Mouse (Mus musculus): ENCODE measurements at regions not wholly inside any gene's neighbourhood (a gene's known extent, or its start where the extent isn't known, plus 50 kb on each side); places are given as distances from the start of the nearest gene placed in this dataset.

GRCm38 (mm10) chr11:84648899-84649298, 123.6 kb upstream of the Lhx1 start:
- intact Hi-C loops (cut with DNase I) = no loop called here
- no peak for DNase-seq (ENCODE audit: low spot score in 2 of 2)

GRCm38 (mm10) chr11:84647104-84647503, 121.8 kb upstream of the Lhx1 start:
- no peak for DNase-seq (ENCODE audit: low spot score in 2 of 2)
- intact Hi-C loops (cut with DNase I) = no loop called here

- DNase-seq (ENCODE audit: low spot score in 2 of 2) = no peak
- intact Hi-C loops (cut with DNase I) = no loop called here
Observed at GRCm38 (mm10) chr11:84643107-84643372, 117.7 kb upstream of the Lhx1 start.

- DNase-seq (ENCODE audit: low spot score in 2 of 2) = peak; percentile 14 to 18
- intact Hi-C loops (cut with DNase I) = no loop called here
Observed at GRCm38 (mm10) chr11:84642300-84643106, 117.2 kb upstream of the Lhx1 start.

- no peak for DNase-seq (ENCODE audit: low spot score in 2 of 2)
- intact Hi-C loops (cut with DNase I) = no loop called here
Observed at GRCm38 (mm10) chr11:84641601-84642000, 116.3 kb upstream of the Lhx1 start.

GRCm38 (mm10) chr11:84638353-84638752, 113.0 kb upstream of the Lhx1 start:
- DNase-seq (ENCODE audit: low spot score in 2 of 2) = no peak

GRCm38 (mm10) chr11:84637268-84637667, 111.9 kb upstream of the Lhx1 start:
- intact Hi-C loops (cut with DNase I) = no loop called here
- DNase-seq (ENCODE audit: low spot score in 2 of 2) = no peak

More at GRCm38 (mm10) chr11:84638353-84638752, 113.0 kb upstream of the Lhx1 start:
- intact Hi-C loops (cut with DNase I) = no loop called here

- intact Hi-C loops (cut with DNase I) = no loop called here
Observed at GRCm38 (mm10) chr11:84634990-84635389, 109.7 kb upstream of the Lhx1 start.

GRCm38 (mm10) chr11:84633300-84633699, 108.0 kb upstream of the Lhx1 start:
- no peak for DNase-seq (ENCODE audit: low spot score in 2 of 2)
- intact Hi-C loops (cut with DNase I) = no loop called here

More at GRCm38 (mm10) chr11:84634990-84635389, 109.7 kb upstream of the Lhx1 start:
- no peak for DNase-seq (ENCODE audit: low spot score in 2 of 2)

GRCm38 (mm10) chr11:84628111-84628510, 102.8 kb upstream of the Lhx1 start:
- peak; percentile 25 to 26 for DNase-seq (ENCODE audit: low spot score in 2 of 2)

GRCm38 (mm10) chr11:84627685-84628084, 102.3 kb upstream of the Lhx1 start:
- intact Hi-C loops (cut with DNase I) = no loop called here
- DNase-seq (ENCODE audit: low spot score in 2 of 2) = no peak

More at GRCm38 (mm10) chr11:84628111-84628510, 102.8 kb upstream of the Lhx1 start:
- intact Hi-C loops (cut with DNase I) = no loop called here

GRCm38 (mm10) chr11:84627259-84627658, 101.9 kb upstream of the Lhx1 start:
- intact Hi-C loops (cut with DNase I) = no loop called here
- no peak for DNase-seq (ENCODE audit: low spot score in 2 of 2)

GRCm38 (mm10) chr11:84624100-84624499, 98.8 kb upstream of the Lhx1 start:
- no peak for DNase-seq (ENCODE audit: low spot score in 2 of 2)
- intact Hi-C loops (cut with DNase I) = no loop called here

- no peak for DNase-seq (ENCODE audit: low spot score in 2 of 2)
- intact Hi-C loops (cut with DNase I) = no loop called here
Observed at GRCm38 (mm10) chr11:84619713-84620112, 94.4 kb upstream of the Lhx1 start.

GRCm38 (mm10) chr11:84618576-84618975, 93.2 kb upstream of the Lhx1 start:
- no peak for DNase-seq (ENCODE audit: low spot score in 2 of 2)
- intact Hi-C loops (cut with DNase I) = no loop called here

- intact Hi-C loops (cut with DNase I) = no loop called here
- DNase-seq (ENCODE audit: low spot score in 2 of 2) = no peak
Observed at GRCm38 (mm10) chr11:84612982-84613720, 87.8 kb upstream of the Lhx1 start.

GRCm38 (mm10) chr11:84611625-84611879, 86.2 kb upstream of the Lhx1 start:
- no peak for DNase-seq (ENCODE audit: low spot score in 2 of 2)
- intact Hi-C loops (cut with DNase I) = no loop called here

- intact Hi-C loops (cut with DNase I) = no loop called here
Observed at GRCm38 (mm10) chr11:84610774-84611624, 85.7 kb upstream of the Lhx1 start.

GRCm38 (mm10) chr11:84604781-84605180, 79.4 kb upstream of the Lhx1 start:
- intact Hi-C loops (cut with DNase I) = no loop called here
- no peak for DNase-seq (ENCODE audit: low spot score in 2 of 2)

More at GRCm38 (mm10) chr11:84610774-84611624, 85.7 kb upstream of the Lhx1 start:
- no peak for DNase-seq (ENCODE audit: low spot score in 2 of 2)

GRCm38 (mm10) chr11:84599267-84599841, 74.0 kb upstream of the Lhx1 start:
- intact Hi-C loops (cut with DNase I) = no loop called here
- DNase-seq (ENCODE audit: low spot score in 2 of 2) = no peak

Data from left cerebral cortex, postnatal 14 days (tissue).